Mouse (Mus musculus): ENCODE measurements around the gene Gtf2ird1. TPM values are rescaled to one million over a fixed set of nuclear protein-coding genes. Genes with fewer than 3 reads are reported as not detected.

Gene Gtf2ird1
- total and polyA plus RNA-seq, 3 experiments = 12.8 to 39.0 (median 13.1) TPM

DNA sequence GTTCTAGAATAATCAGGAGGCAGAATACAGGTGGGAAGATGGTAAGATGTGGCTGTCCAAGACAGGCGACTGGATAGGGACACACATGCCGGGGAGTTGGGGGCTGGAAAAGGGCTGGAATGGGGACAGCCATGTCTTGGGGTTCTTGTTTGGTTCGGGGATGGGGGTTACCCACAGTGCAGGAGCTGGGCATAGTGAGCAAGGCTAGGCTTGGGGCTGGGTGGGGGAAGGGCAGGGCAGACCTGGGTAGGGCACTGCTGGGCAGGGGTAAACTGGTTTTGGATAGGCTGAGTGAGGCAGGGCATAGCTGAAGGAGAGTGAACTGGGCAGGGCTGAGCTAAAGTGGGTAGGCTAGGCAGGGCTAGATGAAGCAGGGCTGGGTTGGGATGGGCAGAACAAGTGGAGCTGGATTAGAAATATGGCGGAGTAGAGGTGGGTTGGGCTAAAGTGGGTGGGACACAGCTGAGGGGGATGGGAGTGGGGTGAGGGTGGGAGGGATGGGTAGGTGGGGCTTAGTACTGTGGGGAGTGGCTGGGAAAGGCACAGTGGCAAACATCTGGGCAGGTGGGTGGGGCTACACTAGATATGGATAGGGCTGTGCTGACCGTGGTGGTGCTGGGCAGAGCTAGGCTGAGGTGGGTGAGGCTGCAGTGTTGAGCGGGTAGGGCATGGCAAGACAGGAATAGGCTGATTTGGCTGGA, 46.8 kb downstream of the Gtf2ird1 start:
- in situ Hi-C loops (cut with MboI; ENCODE audit: low pct_ligation_motif_present, low pct_unique_long_range_greater_than_20kb, low sequenced_read_pairs) = no loop called here
- H3K27ac ChIP-seq (ENCODE audit: insufficient read depth, low read depth) = no peak overlapping the region

DNA sequence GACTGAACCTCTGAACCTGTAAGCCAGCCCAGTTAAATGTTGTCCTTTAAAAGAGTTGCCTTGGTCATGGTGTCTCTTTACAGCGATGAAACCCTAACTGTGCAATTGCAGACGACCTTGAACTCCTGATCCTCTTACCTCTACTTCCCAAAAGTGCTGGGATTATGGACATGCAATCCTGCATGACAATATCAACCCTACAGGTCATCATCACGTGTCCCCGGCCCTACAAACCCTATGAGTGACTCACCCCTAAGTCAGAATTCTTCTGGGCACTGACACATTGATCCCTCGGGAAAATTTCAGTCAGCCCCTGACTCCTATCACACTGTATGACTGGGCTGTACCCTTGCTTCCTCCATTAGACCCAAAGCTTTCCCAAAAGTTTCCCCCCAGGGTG, 48.4 kb downstream of the Gtf2ird1 start:
- no peak for DNase-seq (ENCODE audit: extremely low read depth)
- no peaks in the 10 kb centered on the region for H3K27me3 ChIP-seq (replicated peaks)
- no peak overlapping the region for H3K4me3 ChIP-seq (replicated peaks in 1 of 3; ENCODE audit: low read depth in 2 of 3, low read length in 2 of 3, poor library complexity in 1 of 3)
- dilution Hi-C loops (cut with MboI; ENCODE audit: extremely low pct_ligation_motif_present, extremely low pct_unique_long_range_greater_than_20kb, low sequenced_read_pairs) (no loop called here), in situ Hi-C loops (cut with MboI; ENCODE audit: low pct_ligation_motif_present, low pct_unique_long_range_greater_than_20kb, low sequenced_read_pairs) (no loop called here)
- no peaks in the 10 kb centered on the region for H3K9me3 ChIP-seq (replicated peaks; ENCODE audit: low read length)
- TF ChIP-seq SIN3A (IDR thresholded peaks at IDR 0.05; ENCODE audit: low read length) (no peak), RCOR1 (conservative IDR thresholded peaks at IDR 0.05; ENCODE audit: low read depth, low read length) (no peak), JUND (conservative IDR thresholded peaks at IDR 0.05; ENCODE audit: low read depth, low read length) (no peak), SMC3 (IDR thresholded peaks at IDR 0.05; ENCODE audit: low read depth, low read length) (no peak), RAD21 (IDR thresholded peaks at IDR 0.05; ENCODE audit: low read depth, low read length) (no peak), MAFK (IDR thresholded peaks at IDR 0.05; ENCODE audit: insufficient replicate concordance, low read length) (no peak), NRF1 (IDR thresholded peaks at IDR 0.05; ENCODE audit: low read depth, low read length) (no peak), POLR2AphosphoS2 (IDR thresholded peaks at IDR 0.05; ENCODE audit: low read depth, low read length) (no peak), TBP (conservative IDR thresholded peaks at IDR 0.05; ENCODE audit: low read depth, low read length) (no peak), GABPA (IDR thresholded peaks at IDR 0.05; ENCODE audit: insufficient replicate concordance, low read depth, low read length) (no peak), ELF1 (IDR thresholded peaks at IDR 0.05; ENCODE audit: low read depth, low read length) (no peak), ZC3H11A (IDR thresholded peaks at IDR 0.05; ENCODE audit: low read depth, low read length) (no peak), IRF4 (IDR thresholded peaks at IDR 0.05; ENCODE audit: low read depth, low read length) (no peak), CHD1 (IDR thresholded peaks at IDR 0.05; ENCODE audit: low read depth, low read length) (no peak)
- H3K4me2 ChIP-seq (ENCODE audit: insufficient read depth, low read depth, poor library complexity, severe bottlenecking) = no peak overlapping the region
- no peak overlapping the region for H3K9ac ChIP-seq (ENCODE audit: insufficient read depth, low read depth)
- H3K27ac ChIP-seq (ENCODE audit: insufficient read depth, low read depth) = no peak overlapping the region
- peaks cover 0 to 82% of the 10 kb centered on the region in 2 experiments for H3K36me3 ChIP-seq (replicated peaks in 1 of 2; ENCODE audit: control insufficient read depth in 1 of 2, insufficient read depth in 1 of 2, low read length in 1 of 2)
- no peaks in the 10 kb centered on the region for H3K79me2 ChIP-seq (replicated peaks; ENCODE audit: control insufficient read depth, extremely low read depth, insufficient read depth, poor library complexity, severe bottlenecking)
- peaks cover 3 to 21% of the 10 kb centered on the region in 2 experiments; a peak in 2 of 4 replicates for H3K4me1 ChIP-seq (ENCODE audit: control insufficient read depth in 1 of 2, insufficient read depth in 2 of 2)

More for the DNA sequence above, 46.8 kb downstream of the Gtf2ird1 start:
- Histone ChIP-seq H3K4me1 (ENCODE audit: control insufficient read depth in 1 of 2, insufficient read depth in 2 of 2) (peaks cover 3 to 21% of the 10 kb centered on the region in 2 experiments; a peak in 2 of 4 replicates), H3K27me3 (replicated peaks) (no peaks in the 10 kb centered on the region), H3K4me2 (ENCODE audit: insufficient read depth, low read depth, poor library complexity, severe bottlenecking) (no peak overlapping the region), H3K9me3 (replicated peaks; ENCODE audit: low read length) (no peaks in the 10 kb centered on the region), H3K4me3 (replicated peaks in 1 of 3; ENCODE audit: low read depth in 2 of 3, low read length in 2 of 3, poor library complexity in 1 of 3) (no peak overlapping the region), H3K9ac (ENCODE audit: insufficient read depth, low read depth) (no peak overlapping the region), H3K79me2 (replicated peaks; ENCODE audit: control insufficient read depth, extremely low read depth, insufficient read depth, poor library complexity, severe bottlenecking) (no peaks in the 10 kb centered on the region), H3K36me3 (replicated peaks in 1 of 2; ENCODE audit: control insufficient read depth in 1 of 2, insufficient read depth in 1 of 2, low read length in 1 of 2) (peaks cover 0 to 76% of the 10 kb centered on the region in 2 experiments)
- no peak for DNase-seq (ENCODE audit: extremely low read depth)
- dilution Hi-C loops (cut with MboI; ENCODE audit: extremely low pct_ligation_motif_present, extremely low pct_unique_long_range_greater_than_20kb, low sequenced_read_pairs) = no loop called here
- TF ChIP-seq ZMIZ1 (IDR thresholded peaks at IDR 0.05; ENCODE audit: low read depth, low read length) = no peak
- no peak for TF ChIP-seq RCOR1 (conservative IDR thresholded peaks at IDR 0.05; ENCODE audit: low read depth, low read length)
- TF ChIP-seq JUN (IDR thresholded peaks at IDR 0.05; ENCODE audit: insufficient read depth, low read depth, low read length) = no peak
- no peak for TF ChIP-seq KAT2A (IDR thresholded peaks at IDR 0.05; ENCODE audit: insufficient replicate concordance, low read length)

Data from CH12.LX (cell line).